Mouse (Mus musculus) layer of hippocampus, adult 9-10 months (tissue): Measurements from ENCODE around the gene Hopx.

ENCODE experiments used
- DNase-seq: peaks from one replicate; pipeline ENCODE4 v3.0.0; 2022; ENCODE audit warnings: low spot score

Hopx gene

DNA sequence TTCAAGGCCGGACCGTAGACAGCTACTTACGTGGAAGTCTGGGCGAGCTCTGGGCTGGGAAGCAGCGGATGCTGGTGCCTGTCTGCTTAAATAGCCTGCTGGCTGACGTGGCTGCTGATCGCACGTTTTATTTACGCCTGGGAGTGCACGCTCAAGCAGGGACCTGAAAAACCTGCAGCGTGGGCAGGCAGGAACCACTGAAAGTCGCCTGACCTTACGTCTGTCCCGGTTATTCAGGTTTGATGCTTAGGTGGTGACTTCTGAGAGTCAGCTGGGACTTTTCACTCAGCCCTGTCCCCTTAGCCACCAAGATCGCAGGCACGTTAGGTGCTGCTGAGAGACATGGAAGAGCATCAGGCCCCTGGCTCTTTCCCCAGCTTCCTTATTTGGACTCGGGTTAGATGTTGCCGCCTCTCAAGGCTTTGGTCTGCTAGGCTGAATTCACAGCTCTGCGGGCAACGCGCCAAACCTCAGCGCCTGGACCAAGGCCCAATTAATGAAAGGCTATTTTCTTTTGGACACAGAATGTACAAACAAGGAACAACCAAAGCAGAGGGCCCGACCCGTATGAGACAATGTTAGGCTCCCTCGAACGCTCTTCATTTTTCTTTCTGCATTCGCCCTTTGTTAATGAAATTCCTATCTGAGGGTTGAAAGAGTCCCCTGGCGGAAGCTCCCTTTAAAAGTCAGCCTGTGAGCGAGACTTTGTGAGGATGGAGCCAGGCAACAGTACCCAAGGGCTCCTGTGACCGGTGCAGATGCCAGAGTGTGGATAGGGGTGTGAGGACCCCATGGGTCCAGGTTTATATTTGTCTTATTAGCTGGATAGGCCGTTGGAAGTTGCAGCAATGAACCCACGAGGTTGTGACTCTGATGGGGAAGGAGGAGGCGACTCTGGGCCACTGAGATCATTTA lies at the start of gene Hopx:
Hopx (minus strand) TSS at position 305 of the 915 bp plus-strand sequence.
- no peak for DNase-seq

DNA sequence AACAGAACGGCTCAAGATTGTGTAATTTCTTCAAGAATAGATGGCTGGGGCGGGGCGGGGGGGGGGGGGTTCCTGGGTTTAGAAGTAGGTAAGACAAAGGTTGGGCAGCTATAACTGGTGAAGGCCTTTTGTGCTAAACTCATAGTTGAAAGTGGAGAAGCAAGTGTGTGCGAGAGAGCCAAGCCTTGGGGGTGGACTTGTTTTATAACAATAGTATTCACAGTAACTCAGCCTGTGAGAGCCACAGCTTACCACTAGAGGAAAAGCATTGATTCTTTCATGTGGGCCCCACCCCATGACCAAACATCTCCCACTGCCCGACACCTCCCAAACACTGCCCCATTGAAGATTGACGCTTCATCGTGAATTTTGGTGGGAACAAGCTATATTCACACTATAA lies 48.7 kb upstream of the Hopx start:
- DNase-seq: no peak

DNA sequence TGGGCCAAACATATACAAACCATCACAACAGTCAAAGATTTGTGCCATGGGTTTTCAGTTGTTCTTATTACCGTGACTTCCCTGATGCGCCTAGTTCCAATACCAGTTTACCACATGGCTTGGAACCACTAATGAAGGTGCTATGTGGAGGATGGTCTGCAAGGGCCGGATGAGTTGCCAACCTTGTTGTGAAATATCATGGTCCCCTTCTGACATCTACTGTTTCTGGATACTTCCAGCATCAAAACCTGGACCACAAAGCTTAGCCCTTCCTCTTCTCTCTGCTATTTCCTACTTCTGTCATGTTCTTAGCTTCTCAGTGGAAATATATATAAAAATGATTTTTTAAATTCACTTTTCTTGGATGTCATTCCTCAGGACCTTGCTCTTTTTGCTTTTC lies 47.6 kb upstream of the Hopx start:
- DNase-seq: no peak

DNA sequence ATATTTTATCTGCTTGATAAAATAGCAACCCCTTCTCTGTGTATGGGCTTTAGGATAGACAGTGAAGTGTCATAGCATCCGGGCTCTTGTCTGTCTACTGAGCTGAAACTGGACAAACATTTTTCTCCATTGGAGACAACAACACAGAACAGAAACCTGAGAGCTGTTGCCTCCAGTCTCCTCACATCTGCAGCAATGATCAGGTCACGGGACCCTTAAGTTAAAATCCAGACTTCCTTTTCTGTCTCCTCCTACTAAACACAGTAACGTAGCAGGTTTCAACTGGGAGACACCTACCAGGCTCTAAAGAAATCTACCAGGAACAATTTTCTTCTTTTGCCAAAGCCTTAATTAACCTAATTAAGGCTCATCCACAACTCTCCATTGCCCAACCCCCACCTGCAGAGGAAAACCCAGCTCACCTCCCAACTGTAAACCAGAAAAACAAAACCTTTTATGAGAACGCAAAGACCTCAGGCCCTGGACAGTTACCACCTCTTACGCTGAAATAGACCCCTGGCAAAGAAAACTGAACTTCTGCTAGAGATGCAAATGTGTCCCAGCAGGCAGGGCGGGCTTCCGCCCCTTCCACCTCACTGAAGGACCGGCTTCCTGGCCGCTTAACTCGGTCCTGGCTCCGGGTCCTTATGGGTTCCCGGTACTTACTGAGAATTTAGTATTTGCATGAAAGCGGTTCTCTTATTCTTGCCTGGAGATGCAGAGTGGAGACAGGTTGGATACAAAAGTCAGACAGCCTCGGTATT lies 43.0 kb upstream of the Hopx start:
- DNase-seq: no peak

DNA sequence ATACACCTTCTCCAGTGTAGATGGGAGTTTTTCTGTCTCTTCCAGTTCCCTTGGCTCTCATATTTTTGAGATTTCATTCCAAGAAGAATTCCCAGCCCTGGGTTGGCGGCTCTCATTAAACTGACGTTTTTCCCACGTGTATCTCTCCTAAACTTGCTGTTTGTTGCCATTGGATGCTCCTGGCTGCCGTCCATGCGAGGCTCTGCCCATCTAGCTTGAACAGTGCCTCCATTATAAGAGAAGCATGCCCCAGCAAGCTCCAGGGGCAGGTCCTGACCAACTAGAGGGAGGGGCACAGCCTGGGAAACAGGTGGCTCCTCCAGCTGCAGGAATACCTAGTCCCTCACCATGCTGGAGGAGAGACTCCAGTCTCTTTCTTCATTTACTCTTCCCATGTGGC lies 42.0 kb upstream of the Hopx start:
- no peak for DNase-seq

- no peak for DNase-seq
These were observed 40.6 kb upstream of the Hopx start for GRCm38 (mm10) chr5:77155526-77155925.

- no peak for DNase-seq
These were observed 39.9 kb upstream of the Hopx start for GRCm38 (mm10) chr5:77154812-77155211.

DNA sequence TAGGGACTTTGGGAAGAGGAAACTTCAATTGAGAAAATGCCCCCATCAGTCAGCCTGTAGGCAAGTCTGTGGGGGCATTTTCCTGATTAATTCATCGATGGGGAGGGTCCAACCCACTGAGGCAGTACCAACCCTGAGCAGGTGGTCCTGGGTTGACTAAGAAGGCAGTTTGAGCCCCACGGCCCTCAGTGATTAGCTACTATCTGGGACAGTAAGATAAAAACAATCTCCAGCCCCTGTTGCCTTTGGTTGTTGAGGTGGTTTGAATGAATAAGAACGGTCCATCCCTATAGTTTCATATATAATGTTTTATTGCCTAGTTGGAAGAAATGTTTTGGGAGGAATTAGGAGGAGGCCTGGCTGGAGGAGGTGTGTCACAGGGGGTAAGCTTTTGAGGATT lies 36.8 kb upstream of the Hopx start:
- no peak for DNase-seq

GRCm38 (mm10) chr5:77151075-77151474 lies 36.2 kb upstream of the Hopx start:
- no peak for DNase-seq

- no peak for DNase-seq
These were observed 33.2 kb upstream of the Hopx start for GRCm38 (mm10) chr5:77148021-77148621.

- DNase-seq: no peak
These were observed 31.7 kb upstream of the Hopx start for GRCm38 (mm10) chr5:77146459-77147170.

- DNase-seq: no peak
These were observed 29.7 kb upstream of the Hopx start for GRCm38 (mm10) chr5:77144647-77145046.

DNA sequence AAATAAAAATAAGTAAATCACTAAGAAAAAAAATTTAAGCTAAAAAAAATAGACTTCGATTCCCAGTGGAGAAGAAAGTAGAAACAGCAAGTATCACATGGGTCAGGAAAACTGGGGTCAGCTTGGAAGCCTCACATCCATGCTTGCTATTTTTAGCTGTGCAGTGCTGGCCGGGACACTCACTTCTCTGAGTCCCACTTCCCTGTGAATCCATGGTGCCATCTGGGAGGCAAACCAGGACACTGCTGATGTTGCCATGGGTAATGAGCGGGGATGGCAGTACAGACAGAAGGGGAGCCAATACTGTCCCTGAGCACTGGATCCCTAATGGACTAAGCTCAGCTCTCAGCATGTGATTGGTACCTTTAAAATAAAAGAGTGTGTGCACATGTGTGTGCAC lies 28.2 kb upstream of the Hopx start:
- no peak for DNase-seq

DNA sequence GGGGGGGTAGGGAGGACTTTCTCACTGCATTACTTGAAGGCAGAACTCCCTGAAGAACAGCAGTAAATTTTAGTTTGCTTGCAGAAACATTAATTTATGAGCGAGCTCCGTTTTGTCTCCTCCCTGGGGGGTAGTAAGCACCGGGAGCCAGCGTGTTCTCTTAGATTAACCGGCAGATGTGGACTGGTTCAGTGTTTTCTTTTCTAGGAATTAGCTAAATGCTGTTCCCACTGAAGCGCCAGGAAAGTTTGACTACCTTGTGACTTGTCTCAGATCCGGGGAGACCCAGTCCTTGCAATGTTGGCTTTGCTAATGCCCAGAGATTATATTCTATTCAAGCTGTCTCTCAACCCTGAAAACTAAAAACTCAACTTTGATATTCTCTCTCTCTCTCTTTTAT lies 26.4 kb upstream of the Hopx start:
- DNase-seq: no peak

DNA sequence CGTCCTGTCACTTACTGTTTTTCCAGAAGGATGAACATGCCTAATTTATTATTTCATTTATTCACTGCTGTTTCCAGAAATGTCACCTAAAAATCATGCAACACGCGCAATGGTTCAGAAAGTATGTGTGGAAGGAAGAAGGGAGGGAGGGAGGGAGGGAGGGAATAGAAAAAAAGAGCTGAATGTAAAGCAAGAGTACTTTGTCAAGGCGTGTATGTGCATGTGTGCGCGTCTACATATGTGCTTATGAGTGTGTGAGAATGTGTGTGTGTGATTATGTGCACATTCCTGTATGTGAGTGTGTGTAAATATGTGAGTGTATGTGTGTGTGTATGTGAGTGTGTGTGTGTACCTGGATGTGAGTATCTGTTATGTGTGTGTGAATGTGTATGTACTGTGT lies 25.9 kb upstream of the Hopx start:
- DNase-seq: no peak

DNA sequence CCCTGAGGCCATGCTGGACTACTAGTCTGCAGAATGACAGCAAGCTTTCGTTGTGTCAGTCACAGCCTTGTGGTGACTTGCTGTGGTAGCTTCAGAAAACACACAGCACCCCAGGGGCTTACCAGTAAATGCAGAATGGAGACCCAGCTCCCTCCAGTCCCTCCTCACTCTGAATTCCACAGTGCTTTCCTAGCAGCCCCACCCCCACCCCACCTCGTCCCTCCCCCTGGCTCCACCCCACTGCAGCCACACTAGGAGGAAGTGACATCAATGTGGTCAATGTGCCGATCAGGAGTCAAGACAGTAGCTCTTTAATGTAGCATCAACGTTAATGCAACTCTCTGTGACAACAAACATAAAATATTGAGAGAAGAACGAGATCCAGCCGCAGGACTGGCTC lies 25.2 kb upstream of the Hopx start:
- DNase-seq: no peak

DNA sequence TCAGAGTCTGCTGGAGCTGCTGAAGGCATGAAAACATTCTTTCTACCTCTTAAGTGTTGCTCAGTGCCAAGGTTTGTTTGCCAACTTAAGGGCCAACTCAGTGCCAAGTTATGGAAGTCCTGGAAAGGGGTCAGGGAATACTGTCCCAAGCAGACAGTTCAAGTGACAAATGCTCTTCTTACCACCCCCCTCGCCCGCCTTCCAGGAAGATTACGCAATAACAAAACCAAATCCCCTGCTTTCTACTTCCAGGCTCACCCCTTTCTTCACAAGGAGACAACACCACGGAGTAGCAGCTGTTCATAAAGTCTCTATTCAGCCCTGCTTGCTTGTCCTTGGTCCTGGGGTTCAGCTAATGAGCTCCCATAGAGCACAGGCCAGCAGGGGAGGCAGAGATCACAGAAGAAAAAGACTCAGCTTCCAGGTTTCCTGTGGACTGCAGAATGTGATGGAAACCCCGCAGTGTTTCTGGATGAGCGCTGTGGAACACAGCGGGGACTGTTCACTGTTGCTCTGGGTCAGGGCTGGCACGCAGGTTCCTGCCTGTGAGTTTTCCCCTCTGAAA lies 22.9 kb upstream of the Hopx start:
- DNase-seq: no peak

DNA sequence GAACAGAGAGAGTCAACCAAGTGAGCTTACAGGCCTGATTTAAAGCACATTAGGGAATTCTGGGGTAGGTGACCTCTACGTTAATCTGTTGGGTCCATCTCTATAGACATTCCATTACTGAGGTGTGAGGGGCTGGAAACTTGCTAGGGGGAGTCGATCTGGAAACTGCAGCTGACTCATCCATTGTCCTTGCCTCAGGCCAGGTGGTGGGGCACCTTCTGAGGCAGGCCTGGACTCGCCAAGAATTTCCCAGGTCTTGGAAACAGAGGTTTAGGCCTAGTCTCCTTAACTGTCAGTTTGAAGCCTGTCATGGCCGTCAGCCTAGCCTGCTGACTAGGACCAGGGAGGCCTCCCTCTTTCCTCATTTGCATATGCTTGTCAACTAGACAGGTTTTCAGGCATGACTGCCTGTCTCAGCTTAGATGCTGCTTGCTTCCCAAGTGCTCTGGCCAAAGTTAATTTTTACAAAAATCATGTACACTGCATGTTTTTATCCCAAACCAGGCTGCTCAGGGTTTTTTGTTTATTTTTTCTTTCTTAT lies 21.8 kb upstream of the Hopx start:
- DNase-seq: no peak

- no peak for DNase-seq
These were observed 20.0 kb upstream of the Hopx start for GRCm38 (mm10) chr5:77134961-77135360.

- no peak for DNase-seq
These were observed 19.5 kb upstream of the Hopx start for GRCm38 (mm10) chr5:77134465-77134864.

GRCm38 (mm10) chr5:77133960-77134359 lies 19.0 kb upstream of the Hopx start:
- DNase-seq: no peak
